Mouse (Mus musculus) cerebellum, adult 8-10 months (tissue): ENCODE measurements around the gene Il18rap.

ENCODE experiments used
- DNase-seq: peaks from one replicate; pipeline ENCODE4 v3.0.0; 2022

Il18rap gene

DNA sequence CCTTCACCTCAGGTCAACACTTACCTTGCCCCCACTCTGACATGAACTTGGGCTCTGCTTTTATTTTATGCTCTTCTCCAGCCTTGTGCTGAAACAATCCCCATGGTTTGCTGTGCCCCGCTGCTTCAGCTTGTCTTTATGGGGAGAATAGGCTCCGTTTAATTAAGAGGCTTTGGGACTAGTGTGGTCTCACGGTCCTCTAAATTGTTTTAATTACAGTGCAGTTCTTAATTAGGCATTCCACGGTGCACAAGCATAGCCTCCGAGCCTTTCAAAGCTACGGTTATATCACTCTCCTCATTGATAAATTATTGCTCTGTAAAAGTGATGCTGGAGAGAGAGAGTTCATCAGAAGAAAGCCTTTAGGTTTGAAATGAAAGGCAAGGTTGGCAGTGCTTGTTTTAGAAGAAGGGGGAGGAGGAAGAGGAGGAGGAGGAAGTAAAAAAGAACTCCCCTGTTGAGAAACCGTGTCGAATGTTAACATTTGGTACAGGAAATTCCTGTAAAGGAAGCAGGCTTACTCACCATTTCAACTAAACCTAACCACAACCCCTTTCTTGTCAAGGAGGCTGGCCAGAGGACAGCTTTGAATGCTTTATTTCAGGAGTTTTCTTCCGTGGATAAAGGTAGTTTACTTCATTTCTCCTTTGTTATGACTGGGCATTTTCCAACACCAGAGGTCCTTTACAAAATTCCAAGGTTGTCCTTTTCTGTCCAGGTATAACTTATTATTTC is at the start of gene Il18rap:
Gene Il18rap (plus strand): TSS at position 512 of the 735 bp plus-strand sequence.
- DNase-seq: no peak

DNA sequence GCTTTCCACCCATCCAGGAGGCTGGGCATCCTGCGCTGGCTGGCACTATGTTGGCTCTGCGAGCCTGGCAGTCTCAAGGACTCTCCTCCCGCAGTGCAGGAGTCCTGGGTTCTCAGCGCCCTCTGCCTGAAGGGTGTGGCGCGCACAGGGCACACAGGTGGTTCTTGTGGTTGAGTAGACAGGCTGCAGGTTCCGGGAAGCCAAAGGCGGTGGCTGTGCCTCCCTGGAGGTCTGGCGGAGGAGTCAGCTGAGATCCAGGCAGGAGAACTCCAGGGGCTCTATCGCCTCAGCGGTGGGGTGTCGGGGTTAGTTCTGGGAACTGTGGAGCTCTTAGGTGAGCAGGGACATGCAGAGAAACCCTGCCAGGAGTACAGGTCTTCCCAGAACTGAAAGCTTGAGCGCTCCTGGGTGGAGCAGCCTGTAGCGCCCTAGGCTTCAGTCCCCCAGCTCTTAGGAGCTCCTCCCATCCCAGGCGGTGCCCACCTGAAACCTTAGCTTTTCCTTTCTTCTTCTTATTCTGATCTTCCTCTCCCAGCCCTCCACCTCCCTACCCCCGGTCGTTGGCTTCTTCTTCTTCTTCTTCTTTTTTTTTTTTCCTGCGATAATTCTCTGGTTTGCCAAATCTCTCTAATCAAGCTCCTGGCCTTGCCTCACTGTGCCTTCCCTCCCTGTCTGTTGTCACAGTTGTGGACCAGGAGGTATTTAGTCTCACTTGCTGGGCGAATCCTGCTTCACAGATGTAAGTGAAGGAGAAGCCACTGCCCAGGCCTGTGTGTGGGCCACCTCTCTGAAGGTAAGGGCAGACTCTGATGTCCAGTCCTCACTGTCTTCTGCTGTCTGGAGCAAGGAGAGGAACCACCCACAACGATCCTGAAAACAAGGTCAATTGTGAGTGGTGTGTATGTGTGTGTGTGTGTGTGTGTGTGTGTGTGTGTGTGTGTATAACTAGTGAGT is 49.4 kb upstream of the Il18rap start, which contains the start of gene Il18r1:
Gene Il18r1 (plus strand): TSS at position 76 of the 954 bp plus-strand sequence.
- DNase-seq: no peak

GRCm38 (mm10) chr1:40467306-40467705 is 47.9 kb upstream of the Il18rap start:
- no peak for DNase-seq

GRCm38 (mm10) chr1:40468805-40469204 is 46.4 kb upstream of the Il18rap start:
- DNase-seq: no peak

DNA sequence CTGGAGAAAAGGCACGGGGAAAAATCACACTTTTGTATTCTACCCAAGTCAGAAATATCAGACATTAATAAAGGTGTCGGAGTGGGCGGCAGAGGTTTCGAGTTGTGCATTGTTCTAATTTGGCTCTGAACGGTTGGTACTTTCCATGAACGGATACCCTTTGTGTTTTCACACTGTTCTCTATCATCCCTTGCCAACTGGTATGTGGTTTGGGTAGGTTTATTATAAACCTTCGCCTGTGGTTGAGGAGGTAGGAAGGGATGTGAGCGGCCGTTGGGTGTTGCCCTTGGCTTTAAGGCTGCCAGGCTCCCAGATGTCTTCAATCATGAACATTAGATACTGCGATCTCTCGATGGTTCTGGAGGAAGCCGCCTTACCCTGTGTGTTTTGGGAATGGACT is 45.3 kb upstream of the Il18rap start:
- no peak for DNase-seq

- DNase-seq: no peak
Measured at GRCm38 (mm10) chr1:40472401-40472800, 42.8 kb upstream of the Il18rap start.

DNA sequence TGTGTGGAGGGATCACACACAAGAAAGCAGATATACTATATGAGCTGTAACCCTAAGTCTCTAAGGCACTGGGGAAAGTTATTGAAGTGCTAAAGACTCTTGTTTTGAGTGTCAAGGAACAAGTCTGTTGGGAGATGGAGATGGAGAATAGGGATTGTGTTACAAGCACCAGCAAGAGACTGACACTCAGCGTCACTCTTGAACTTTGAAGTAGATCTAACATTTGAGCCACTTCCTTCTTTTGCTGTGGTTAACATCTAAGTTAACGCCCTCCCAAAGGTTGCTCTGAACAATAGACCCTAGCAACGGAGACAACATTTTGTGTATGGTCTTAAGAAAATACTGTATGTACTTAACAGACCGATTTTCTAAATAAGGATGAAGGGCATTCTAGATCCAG is 41.5 kb upstream of the Il18rap start:
- no peak for DNase-seq

- DNase-seq: no peak
Measured at GRCm38 (mm10) chr1:40474336-40474735, 40.8 kb upstream of the Il18rap start.

DNA sequence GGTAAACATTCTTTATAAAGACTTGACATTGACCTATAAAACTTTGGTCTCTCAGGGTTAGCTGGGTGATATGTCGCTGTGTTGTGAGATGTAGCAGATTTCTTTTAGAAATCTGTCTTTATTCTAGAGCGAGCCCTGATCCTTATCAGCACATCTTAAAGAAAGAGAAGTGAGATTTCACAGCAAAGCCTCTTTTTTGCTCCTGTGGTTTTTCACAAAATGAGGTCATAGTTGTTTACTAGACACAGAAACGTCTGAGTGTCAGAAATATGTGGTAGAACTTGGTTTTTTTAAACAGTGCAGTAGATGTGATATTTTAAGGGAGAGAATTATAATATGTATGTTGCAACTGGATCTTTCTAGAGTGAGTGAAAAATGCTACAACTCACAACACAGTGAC is 39.5 kb upstream of the Il18rap start:
- no peak for DNase-seq

DNA sequence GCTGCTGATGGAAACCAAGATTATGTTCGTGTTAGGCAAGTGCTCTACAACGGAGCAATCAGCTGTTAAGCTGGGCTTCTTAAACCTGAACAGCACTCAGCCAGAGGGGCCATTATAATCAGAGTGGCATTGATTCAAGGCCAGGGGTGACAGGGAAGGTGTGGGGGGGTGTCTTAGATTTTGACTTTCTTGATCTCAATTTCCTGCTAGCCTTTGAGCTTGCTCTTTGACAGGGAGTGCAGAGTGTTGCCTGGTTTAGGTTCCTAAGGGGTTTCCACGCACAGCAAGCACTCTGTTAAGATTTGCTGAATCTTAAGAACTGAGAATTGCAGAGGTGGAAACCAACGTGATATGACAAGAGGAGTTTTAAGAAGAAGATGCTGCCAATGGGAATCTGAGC is 38.4 kb upstream of the Il18rap start:
- no peak for DNase-seq

DNA sequence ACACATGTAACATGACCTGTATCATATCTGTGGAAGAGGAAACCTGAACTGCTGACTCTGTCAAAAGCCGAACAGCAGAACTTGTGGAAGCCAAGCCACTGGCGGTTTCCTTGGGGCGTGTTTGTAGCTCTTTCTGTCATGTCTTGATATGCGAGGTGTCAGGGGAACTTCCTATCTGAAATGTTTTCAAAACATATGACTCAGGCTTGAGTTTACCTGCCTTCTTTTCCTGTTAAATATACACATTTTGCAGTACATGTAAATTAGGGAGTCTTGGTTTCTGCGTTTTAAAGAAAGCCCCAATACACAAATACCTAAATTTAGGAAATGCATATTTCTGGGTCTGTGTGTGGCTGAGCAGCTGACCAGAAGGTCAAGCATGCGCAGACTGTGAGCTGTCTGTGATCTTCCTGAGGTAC is 35.6 kb upstream of the Il18rap start:
- DNase-seq: no peak

DNA sequence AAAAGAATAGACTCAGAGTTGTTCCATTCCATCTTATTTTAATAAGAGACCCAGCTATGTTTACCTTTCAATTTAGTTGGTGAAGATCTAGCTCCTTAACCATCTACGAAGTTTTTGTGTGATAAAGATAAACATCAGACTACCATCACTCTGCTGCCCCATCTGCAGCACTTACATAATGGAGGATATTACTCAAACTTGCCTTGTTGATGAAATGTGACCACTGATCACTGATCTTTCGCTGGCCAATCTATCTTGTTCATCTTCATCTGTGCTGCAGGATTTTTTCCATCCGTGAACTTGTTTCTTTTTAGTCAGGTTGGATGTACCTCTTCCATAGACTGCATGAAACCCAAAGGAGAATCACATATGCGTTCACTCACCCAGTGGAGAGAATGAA is 20.6 kb upstream of the Il18rap start:
- DNase-seq: no peak

DNA sequence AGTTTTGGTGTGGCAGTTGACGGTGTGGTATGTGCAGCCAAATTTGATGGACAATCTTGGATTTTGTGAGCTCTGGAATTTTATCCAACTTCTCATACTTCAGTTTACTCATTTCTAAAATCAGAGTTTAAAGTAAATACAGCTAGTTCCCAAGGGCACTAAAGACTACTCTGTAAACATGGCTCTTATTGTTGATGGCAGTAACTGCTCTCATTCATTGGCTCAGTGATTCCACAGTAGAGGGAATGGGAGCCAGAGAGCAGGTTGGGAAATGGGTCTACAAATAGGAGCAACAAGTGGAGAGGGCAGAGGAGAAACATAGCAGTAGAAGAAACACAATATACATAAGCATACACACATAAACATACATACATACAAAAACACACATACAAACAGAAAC is 15.5 kb upstream of the Il18rap start:
- no peak for DNase-seq

GRCm38 (mm10) chr1:40501126-40501525 is 14.0 kb upstream of the Il18rap start:
- no peak for DNase-seq

- DNase-seq: no peak
Measured at GRCm38 (mm10) chr1:40501546-40502398, 13.4 kb upstream of the Il18rap start.

- DNase-seq: no peak
Measured at GRCm38 (mm10) chr1:40504548-40504947, 10.6 kb upstream of the Il18rap start.

DNA sequence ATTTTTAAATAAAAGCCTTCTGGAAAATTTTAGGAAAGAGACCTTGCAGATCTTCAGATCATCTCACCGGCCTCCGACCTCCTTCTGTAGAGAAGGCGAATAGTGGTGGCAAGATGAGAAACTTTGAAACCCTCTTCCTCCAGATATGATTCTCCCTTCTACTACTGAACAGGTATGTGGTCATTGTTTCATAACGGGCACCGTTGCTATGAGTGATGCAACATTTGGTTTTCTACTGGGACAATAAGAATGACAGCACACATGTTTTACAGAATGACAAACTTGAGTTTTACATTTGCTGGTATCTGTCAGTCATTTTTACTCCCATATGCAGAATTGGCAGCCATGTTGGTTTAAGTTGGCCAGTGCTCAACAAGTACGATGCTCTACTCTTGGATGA is 1.2 kb downstream of the Il18rap start:
- DNase-seq: no peak

GRCm38 (mm10) chr1:40522918-40523317 is 7.8 kb downstream of the Il18rap start:
- DNase-seq: no peak

- DNase-seq: no peak
Measured at GRCm38 (mm10) chr1:40523971-40524722, 9.0 kb downstream of the Il18rap start.

DNA sequence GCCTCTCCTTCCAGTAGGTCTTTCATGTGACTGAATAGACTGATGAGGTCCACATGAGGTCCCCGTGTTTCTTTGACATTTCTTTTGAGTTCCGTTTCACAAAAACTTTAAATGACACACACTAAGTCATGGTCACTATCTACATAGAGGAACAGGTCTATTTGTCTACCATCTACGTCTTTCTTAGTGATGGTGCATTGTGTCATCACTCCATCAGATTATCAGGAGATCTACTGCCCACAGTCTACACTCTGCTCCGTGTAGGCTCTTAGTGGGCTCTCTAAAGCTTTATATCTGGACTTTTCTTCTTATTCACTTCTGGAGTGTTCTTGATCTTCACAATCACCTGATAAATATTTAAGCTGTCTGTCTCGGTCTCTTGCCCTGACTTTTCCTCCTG is 14.1 kb downstream of the Il18rap start:
- DNase-seq: no peak

DNA sequence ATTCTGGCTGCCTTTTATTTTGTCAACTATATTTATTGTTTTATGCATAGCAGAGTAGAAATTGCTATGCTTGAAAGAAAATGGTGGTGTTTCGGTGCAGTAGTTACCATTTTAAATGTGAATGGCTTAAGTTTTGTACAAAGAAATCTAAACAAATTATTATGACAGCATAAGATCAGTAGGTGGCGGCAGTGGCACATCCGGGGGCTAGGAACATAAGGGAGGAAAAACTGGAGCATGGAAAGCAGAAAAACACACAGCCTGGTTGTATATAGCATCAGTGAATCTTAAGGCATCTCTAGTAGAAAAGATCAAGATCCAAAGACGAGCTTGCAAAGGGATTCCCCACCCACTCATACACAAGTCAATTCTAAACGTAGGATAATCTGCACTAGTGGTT is 22.4 kb downstream of the Il18rap start:
- DNase-seq: no peak

DNA sequence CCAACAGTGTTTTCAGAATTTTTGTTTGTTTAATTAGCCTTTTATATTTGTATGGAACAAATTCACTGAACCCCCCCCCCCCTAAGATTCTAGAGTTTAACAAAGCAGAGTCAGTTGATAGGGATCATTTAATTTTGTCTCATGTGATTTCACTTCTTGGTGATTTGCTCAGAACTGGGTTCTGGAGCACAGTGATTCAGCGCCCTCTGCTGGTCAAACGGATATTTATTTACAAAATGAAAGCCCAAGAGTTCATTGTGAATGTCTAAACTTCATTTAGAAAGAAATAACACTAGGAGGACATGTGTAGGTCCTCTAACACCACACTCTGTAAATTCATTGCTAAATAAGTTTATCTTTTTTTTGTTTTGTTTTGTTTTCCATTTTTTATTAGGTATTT is 29.5 kb downstream of the Il18rap start:
- peak; percentile 36 for DNase-seq
